Mouse (Mus musculus): ENCODE data around the gene Mrfap1. TPM values are rescaled to one million over a fixed set of nuclear protein-coding genes. Genes with fewer than 3 reads are reported as not detected.
A peak's percentile ranks its signal among the peaks of the same experiment; 100 is the strongest.

Gene Mrfap1
- total RNA-seq, 4 experiments from 2014 or later = 231 to 247 (median 235) TPM

DNA sequence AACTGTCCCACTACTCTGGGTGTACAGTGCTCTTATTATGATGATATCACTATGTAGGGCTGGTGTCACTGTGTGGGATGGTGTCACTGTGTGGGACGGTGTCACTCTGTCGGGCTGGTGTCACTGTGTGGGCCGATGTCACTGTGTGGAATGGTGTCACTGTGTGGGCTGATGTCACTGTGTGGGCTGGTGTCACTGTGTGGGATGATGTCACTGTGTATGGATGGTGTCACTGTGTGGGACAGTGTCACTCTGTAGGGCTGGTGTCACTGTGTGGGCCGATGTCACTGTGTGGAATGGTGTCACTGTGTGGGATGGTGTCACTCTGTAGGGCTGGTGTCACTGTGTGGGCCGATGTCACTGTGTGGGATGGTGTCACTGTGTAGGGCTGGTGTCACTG lies 10.5 kb downstream of the Mrfap1 start:
- DNase-seq (ENCODE audit: low spot score in 2 of 2) = no peak

DNA sequence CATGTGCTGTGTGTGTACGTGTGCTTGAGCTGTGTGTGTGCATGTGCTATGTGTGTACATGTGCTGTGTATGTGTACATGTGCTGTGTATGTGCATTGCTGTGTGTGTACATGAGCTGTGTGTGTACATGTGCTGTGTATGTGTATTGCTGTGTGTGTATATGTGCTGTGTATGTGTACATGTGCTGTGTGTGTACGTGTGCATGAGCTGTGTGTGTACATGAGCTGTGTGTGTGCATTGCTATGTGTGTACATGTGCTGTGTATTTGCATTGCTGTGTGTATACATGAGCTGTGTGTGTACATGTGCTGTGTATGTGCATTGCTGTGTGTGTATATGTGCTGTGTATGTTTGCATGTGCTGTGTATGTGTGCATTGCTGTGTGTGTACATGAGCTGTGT lies 17.1 kb downstream of the Mrfap1 start:
- DNase-seq (ENCODE audit: low spot score in 2 of 2) = no peak

- DNase-seq (ENCODE audit: low spot score in 2 of 2) = no peak
Observed at GRCm38 (mm10) chr5:36778901-36779300, 17.7 kb downstream of the Mrfap1 start.

- DNase-seq (ENCODE audit: low spot score in 2 of 2) = no peak
Observed at GRCm38 (mm10) chr5:36777186-36777585, 19.4 kb downstream of the Mrfap1 start.

DNA sequence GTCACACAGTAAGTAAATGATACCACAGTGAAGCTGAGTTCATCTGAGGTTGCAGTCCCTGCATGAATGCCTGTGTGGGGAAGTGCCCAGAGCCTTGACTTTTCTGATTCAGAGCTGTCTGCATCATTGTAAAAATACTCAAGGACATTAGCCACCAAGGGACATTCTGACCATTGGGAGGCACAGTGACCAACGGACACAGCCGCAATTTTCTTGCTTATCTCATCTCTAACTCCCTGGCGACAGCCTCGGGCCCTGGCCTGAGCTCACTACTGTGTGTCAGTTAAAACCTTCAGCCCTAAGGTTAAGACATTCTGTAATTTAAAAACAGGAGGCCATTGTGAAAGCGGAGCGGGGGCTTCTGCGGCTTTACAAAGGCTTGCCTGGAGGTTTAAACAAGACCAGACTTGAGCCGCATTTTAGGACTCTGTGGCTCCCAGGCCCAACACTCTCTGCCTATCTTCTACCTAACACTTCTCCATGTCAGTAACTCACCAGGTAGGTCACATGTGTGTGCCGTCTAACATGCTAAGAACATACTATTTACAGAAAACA lies 20.5 kb downstream of the Mrfap1 start:
- no peak for DNase-seq (ENCODE audit: low spot score in 2 of 2)

GRCm38 (mm10) chr5:36775317-36775716 lies 21.3 kb downstream of the Mrfap1 start:
- DNase-seq (ENCODE audit: low spot score in 2 of 2) = no peak

DNA sequence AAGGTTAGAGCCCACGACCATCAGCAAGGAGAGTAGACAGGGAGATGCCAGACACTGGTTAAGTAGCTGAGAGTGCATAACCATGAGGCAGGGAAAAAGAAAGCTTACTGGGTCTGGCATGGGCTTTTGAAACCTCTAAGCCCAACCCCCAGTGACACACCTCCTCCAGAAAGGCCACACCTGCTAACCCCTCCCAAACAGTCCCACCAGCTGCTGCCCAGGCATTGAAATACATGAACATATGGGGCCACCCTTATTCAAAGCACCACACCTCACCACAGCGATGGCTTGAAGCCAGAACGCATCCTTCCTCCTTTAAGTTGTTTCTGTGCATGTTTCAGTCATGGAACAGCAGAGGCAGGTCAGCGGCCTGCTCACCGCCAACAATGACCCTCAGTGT lies 24.0 kb downstream of the Mrfap1 start:
- DNase-seq (ENCODE audit: low spot score in 2 of 2) = no peak

DNA sequence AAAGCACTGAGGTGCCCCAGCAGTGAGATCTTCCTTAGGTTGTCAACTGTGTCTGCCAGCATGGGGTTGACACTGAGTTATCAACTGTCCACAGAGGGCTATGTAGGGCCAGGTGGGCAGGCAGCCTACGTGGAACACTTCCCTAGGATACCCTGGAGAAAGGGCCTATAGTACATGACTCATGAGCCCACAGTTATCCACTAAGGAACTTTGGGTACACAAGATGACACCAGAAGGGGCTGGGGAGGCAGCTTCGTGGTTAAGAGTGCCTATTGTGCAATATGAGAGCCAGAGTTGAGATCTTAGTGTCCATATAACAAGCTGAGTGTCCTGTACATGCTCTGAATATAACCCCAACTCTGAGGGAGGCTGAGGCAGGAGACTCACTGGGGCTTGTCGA lies 27.0 kb downstream of the Mrfap1 start:
- DNase-seq (ENCODE audit: low spot score in 2 of 2) = no peak

DNA sequence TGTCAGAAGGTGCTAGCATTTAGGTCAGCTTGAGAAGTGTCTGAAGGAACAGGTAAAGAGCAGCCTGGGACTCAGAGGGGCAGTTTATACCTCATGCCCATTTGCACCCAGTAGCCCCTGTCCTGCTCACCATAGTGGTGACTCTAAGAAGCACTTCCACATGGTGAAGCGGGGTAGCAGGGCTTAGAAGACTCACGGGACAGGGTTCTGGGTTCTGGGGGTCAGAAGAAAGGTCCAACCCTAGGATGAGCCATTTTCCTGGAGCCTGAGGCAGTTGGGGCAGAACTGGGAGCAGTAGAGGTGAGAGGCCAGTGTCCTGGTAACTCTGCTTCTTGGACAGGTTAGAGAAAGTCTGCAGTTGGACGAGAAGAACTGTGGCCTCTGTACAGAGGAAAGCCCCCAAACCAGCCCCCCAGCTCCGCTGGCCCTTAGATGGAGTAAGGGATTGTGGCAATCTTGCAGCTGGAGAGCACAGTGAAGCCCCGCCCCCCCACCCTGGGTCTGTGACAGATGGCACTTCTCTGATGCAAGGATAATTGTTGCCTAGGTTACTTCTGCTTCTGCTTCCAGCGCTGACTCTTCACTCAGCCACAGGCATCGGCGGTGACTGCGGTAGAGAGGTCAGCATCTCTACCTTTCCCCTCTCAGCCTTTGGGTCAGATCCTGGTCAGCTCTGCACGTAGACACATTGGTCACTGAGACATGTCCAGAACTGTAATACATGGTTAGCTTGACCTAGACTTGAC lies 29.4 kb downstream of the Mrfap1 start:
- no peak for DNase-seq (ENCODE audit: low spot score in 2 of 2)

DNA sequence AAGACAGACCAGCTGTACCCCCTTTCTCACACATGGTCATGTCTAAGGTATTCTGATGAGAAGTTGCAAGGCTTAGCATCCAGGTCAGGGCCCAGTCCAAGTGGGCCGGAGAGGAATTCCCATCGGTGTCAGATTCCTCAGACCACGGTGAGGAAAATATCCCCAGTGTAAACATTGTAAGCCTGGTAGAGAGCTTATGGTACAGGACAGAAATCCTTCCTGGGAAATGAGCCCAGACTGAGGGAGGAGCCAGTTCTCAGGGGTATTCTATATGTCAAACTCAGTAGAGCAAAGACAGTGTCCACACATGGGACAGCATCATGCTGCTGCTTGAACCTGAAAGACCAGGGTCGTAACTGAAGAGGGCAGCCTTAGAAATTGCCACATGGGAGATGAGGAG lies 36.7 kb downstream of the Mrfap1 start:
- DNase-seq (ENCODE audit: low spot score in 2 of 2) = no peak

- no peak for DNase-seq (ENCODE audit: low spot score in 2 of 2)
Observed at GRCm38 (mm10) chr5:36757033-36757432, 39.5 kb downstream of the Mrfap1 start.

DNA sequence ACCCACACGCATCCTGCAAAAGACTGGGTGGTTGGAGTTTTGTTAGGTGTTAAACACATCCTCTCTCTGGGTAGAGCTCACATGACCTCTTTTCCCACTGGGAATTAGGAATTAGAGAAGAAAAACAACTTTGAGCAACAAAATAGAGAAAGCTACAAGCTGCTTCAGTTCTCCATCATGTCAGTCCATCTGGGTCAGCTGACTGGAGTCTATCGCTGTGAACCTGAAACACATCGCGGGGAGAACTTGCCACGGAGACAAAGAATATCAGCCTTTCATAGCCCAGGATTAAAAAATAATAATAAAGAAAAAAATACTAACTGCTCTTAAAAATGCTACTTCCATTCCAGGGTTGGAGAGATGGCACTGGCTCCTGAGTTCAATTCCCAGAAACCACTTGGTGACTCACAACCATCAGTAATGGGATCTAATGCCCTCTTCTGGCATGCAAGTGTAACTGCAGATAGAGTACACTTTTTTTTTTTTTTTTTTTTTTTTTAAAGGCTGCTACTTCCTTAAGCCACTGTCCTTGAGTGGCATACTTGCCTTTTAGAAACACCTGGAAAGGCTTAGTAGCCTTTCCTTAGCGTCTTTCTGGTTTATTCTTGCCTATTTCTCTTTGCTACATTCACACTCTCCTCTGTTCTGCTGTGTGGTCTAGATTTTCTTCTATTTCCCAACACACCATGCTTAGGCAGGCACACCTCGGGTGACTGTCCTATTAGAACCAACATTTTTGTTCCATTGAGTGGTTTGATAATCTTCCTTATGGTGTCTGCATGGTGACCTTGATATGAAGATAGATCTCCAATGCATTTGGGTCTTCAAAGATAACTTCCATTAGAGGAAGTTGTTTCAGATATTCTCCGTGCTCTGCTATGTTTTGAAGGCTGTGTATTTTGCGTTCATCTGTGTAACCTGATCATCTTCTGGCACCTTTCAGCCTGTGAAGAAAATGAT lies 46.2 kb downstream of the Mrfap1 start:
- DNase-seq (ENCODE audit: low spot score in 2 of 2) = no peak

DNA sequence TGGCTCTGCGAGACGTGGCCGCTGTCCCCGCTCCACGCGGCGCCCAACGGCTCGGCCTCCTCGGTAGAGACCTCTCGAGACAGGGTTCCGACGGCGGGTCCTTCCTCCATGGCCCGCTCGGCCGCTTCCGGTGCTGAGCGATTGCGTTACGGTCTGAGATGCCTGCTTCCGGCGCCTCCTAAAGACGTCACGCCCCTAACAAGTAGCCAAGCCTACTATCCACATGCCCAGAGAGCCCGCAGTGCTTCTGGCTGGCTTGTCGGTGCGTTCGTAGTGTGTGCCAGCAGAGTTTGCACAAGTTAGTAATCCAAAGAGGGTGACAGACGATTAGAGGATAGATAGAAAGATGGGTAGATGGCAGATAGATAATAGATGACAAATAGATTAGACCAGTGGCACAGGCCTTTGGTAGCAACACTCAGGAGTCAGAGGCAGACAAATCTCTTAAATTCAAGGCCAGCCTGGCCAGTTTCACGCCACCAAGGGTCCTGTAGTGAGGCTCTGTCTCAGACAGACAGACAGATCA lies 48.0 kb downstream of the Mrfap1 start, which contains the start of gene Bloc1s4:
Gene Bloc1s4 (minus strand): TSS at position 115 of the 526 bp plus-strand sequence.
- DNase-seq (ENCODE audit: low spot score in 2 of 2) = peak; percentile 79 to 81

GRCm38 (mm10) chr5:36747794-36748535 lies 48.6 kb downstream of the Mrfap1 start:
- DNase-seq (ENCODE audit: low spot score in 2 of 2) = no peak

- no peak for DNase-seq (ENCODE audit: low spot score in 2 of 2)
Observed at GRCm38 (mm10) chr5:36747071-36747470, 49.5 kb downstream of the Mrfap1 start.

Other genes with a start within 250 kb of the Mrfap1 start
- 10 to 100 TPM; 13.9 to 15.2 (median 15.1) TPM for gene Tbc1d14, start 203.5 kb downstream of the Mrfap1 start, total RNA-seq (2022)
- 10 to 100 TPM; 75.9 to 99.5 (median 81.1) TPM for gene D5Ertd579e, start 100.7 kb downstream of the Mrfap1 start, total RNA-seq (2022)
- gene Bloc1s4, start 48.1 kb downstream of the Mrfap1 start, total RNA-seq (2022) = 10 to 100 TPM in 1 of 4 experiments, 1 to 10 TPM in 3; 8.0 to 10.8 (median 9.0) TPM
- 1 to 10 TPM; 3.7 to 6.0 (median 5.1) TPM for gene Man2b2, start 33.9 kb upstream of the Mrfap1 start, total RNA-seq (2022)
- 1 to 10 TPM in 1 of 4 experiments, under 1 TPM in 3; 0.27 to 1.1 (median 0.37) TPM for gene Ppp2r2c, start 71.7 kb upstream of the Mrfap1 start, total RNA-seq (2022)
- 10 to 100 TPM; 51.3 to 68.1 (median 58.9) TPM for gene Wfs1, start 192.4 kb upstream of the Mrfap1 start, total RNA-seq (2022)

All from gastrocnemius, adult 8-10 months (tissue).